Mouse (Mus musculus) megakaryocyte, embryonic 14.5 days (primary cell): ENCODE results near the gene Smurf2.

Experiments used
- FLI1 ChIP-seq: IDR thresholded peaks from 2 replicates; pipeline ENCODE4 v1.6.1; 2012; ENCODE audit warnings: low read length, inconsistent platforms, mixed read lengths
- GATA1 ChIP-seq: IDR thresholded peaks from 3 replicates; pipeline ENCODE4 v1.6.1; 2012; ENCODE audit warnings: mixed read lengths, low read length, inconsistent platforms, borderline replicate concordance

GRCm38 (mm10) chr11:106780590-106781220 is 139.8 kb downstream of the Smurf2 start:
- TF ChIP-seq GATA1 (no peak), FLI1 (no peak)
